Mouse (Mus musculus) heart, embryonic 14.5 days (tissue): Measurements from ENCODE around the gene Clip2. TPM values are rescaled to one million over a fixed set of nuclear protein-coding genes. Genes with fewer than 3 reads are reported as not detected.

Experiments
- ATAC-seq: fragments of 200-750 bp; cut with Nextera tagmentation; 2 replicates; pipeline ENCODE4 v1.8.0; 2017; ENCODE audit warnings: low read depth, moderate TSS enrichment; ENCODE audit not compliant: insufficient number of reproducible peaks, insufficient read depth, low FRiP score
- H3K27ac ChIP-seq, 2 experiments: fragments of 200-500 bp in 1 of 2; fragments of 300-500 bp in 1 of 2; sonication (generic) in 1 of 2; replicated peaks in 1 of 2; 2 replicates each; pipeline ENCODE4 v1.5.1; 2012 to 2014; ENCODE audit warnings: low read depth in 2 of 2, low read length in 2 of 2, control low read depth in 1 of 2, mild to moderate bottlenecking in 1 of 2, mixed read lengths in 1 of 2; ENCODE audit not compliant: control insufficient read depth in 1 of 2, insufficient read depth in 1 of 2
- H3K27me3 ChIP-seq: fragments of 300-500 bp; sonication (generic); 2 replicates; pipeline ENCODE4 v1.6.1; 2014; ENCODE audit warnings: mild to moderate bottlenecking, low read length, control low read depth; ENCODE audit not compliant: control insufficient read depth, insufficient read depth
- H3K36me3 ChIP-seq: fragments of 300-500 bp; sonication (generic); 2 replicates; pipeline ENCODE4 v1.6.1; 2014; ENCODE audit warnings: mild to moderate bottlenecking, control low read depth, low read length, mixed read lengths; ENCODE audit not compliant: control insufficient read depth, insufficient read depth
- H3K4me1 ChIP-seq, 2 experiments: fragments of 200-500 bp in 1 of 2; fragments of 300-500 bp in 1 of 2; sonication (generic) in 1 of 2; 2 replicates each; pipeline ENCODE4 v1.6.1; 2012 to 2014; ENCODE audit warnings: low read length in 2 of 2, control low read depth in 1 of 2, mixed read lengths in 1 of 2; ENCODE audit not compliant: control insufficient read depth in 2 of 2, insufficient read depth in 2 of 2
- H3K4me2 ChIP-seq: fragments of 300-500 bp; sonication (generic); 2 replicates; pipeline ENCODE4 v1.6.1; 2014; ENCODE audit warnings: mild to moderate bottlenecking, low read length
- H3K4me3 ChIP-seq, 2 experiments: fragments of 200-500 bp in 1 of 2; fragments of 300-500 bp in 1 of 2; sonication (generic) in 1 of 2; 2 replicates each; pipeline ENCODE4 v1.5.1; 2012 to 2014; ENCODE audit warnings: low read length in 2 of 2, mild to moderate bottlenecking in 2 of 2, control low read depth in 1 of 2, low read depth in 1 of 2, moderate library complexity in 1 of 2; ENCODE audit not compliant: control insufficient read depth in 1 of 2, insufficient read depth in 1 of 2
- H3K9ac ChIP-seq: fragments of 300-500 bp; sonication (generic); 2 replicates; pipeline ENCODE4 v1.6.1; 2014; ENCODE audit warnings: mild to moderate bottlenecking, low read length
- H3K9me3 ChIP-seq: fragments of 300-500 bp; sonication (generic); 2 replicates; pipeline ENCODE4 v1.6.1; 2016; ENCODE audit warnings: low read length, control low read depth; ENCODE audit not compliant: control insufficient read depth
- WGBS: fragments of 180-500 bp; shearing (Covaris S2); extraction: QIAGEN DNeasy Blood & Tissue Kit; methylation state at CpG from one replicate; pipeline ENCODE4 v1.1.7; 2014; 5-methylcytosine and 5-hydroxymethylcytosine counted together
- polyA plus RNA-seq: library from polyadenylated mRNA; unstranded; fragments of >200 nt; fragmentation: Nextera tagmentation; extraction: Ambion mirVana; gene quantifications from 2 replicates; pipeline ENCODE4 v1.2.1, GENCODE M21; 2014

Clip2 gene
- polyA plus RNA-seq, 1 experiment from 2014 or later = 1.9 TPM

DNA sequence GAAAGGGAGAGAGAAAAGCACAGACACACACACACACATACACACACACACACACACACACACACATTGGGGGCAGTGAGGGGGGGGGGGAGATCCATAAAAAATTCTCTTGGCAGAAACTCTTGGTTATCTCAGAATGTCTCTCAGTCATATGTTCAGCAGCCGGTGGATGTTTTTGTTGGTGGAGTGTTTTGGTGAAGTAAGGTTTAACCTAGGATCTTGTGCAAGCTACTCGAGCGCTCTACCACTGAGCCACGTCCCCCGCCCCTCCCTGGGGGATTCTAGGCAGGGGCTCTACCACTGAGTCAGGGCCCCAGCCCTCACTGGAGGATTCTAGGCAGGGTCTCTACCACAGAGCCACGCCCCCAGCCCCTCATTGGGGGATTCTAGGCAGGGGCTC, 16.2 kb downstream of the Clip2 start:
- ATAC-seq = no peak
- H3K4me2 ChIP-seq = no peak overlapping the region
- H3K36me3 ChIP-seq = peaks cover 17% of the 10 kb centered on the region
- no peak overlapping the region for H3K4me3 ChIP-seq
- peaks cover 8 to 9% of the 10 kb centered on the region in 2 experiments; a peak in 2 of 4 replicates for H3K4me1 ChIP-seq
- no peaks in the 10 kb centered on the region for H3K9me3 ChIP-seq
- no peak overlapping the region for H3K27ac ChIP-seq
- H3K9ac ChIP-seq = no peak overlapping the region
- H3K27me3 ChIP-seq = no peaks in the 10 kb centered on the region
- WGBS = 74% methylated on average over 6 of the region's 6 CpGs

GRCm38 (mm10) chr5:134532417-134532816, 19.8 kb downstream of the Clip2 start:
- Histone ChIP-seq H3K9me3 (no peaks in the 10 kb centered on the region), H3K9ac (no peak overlapping the region), H3K27ac (no peak overlapping the region), H3K4me3 (no peak overlapping the region), H3K27me3 (no peaks in the 10 kb centered on the region), H3K4me1 (peaks cover 2 to 4% of the 10 kb centered on the region in 2 experiments; a peak in 1 of 4 replicates), H3K4me2 (no peak overlapping the region), H3K36me3 (peaks cover 17% of the 10 kb centered on the region)
- 88% methylated on average over 6 of the region's 6 CpGs for WGBS
- no peak for ATAC-seq

DNA sequence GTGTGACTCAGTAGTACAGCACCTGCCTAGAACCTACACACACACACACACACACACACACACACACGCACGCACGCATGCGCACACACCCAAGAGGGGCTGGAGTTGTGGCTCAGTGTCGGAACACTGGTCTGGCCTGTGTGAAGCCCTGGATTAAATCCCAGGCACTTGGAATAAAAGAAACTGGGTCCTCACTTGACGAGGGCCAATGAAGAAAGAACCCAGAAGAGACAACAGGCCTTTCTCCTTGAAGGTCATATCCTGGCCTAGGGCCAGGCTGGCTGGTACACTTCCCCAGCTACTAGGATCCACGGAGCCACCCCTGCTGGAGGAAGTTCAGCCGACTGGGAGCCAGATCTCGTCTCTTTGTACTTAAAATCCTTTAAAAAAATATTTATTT, 20.6 kb downstream of the Clip2 start:
- no peak for ATAC-seq
- Histone ChIP-seq H3K9me3 (no peaks in the 10 kb centered on the region), H3K9ac (no peak overlapping the region), H3K36me3 (peaks cover 17% of the 10 kb centered on the region), H3K4me3 (no peak overlapping the region), H3K27ac (no peak overlapping the region), H3K27me3 (no peaks in the 10 kb centered on the region), H3K4me1 (peaks cover 2 to 4% of the 10 kb centered on the region in 2 experiments; a peak in 1 of 4 replicates), H3K4me2 (no peak overlapping the region)
- WGBS = 83% methylated on average over 9 of the region's 9 CpGs

DNA sequence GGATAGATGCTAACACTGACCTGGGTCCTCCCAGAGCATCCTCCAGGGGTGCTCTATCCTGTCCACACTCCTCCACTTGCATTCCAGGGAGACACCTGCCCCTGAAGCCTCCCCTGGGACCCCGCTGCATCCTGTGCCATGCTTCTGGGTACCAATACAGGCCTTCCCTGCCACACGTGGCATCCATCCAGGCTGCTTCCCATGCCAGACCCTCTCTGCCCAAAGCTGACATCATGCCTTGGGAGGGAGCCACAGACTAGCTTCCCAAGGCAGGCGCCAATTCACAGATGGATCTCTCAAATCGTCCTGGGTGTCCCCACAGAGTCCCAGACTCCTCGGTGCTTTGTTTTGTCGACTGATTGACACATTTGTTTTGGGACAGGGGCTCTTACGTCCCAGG, 21.4 kb downstream of the Clip2 start:
- no peak overlapping the region for H3K4me2 ChIP-seq
- H3K9ac ChIP-seq = no peak overlapping the region
- H3K4me3 ChIP-seq = no peak overlapping the region
- H3K4me1 ChIP-seq = peaks cover 2 to 4% of the 10 kb centered on the region in 2 experiments; a peak in 1 of 4 replicates
- no peaks in the 10 kb centered on the region for H3K9me3 ChIP-seq
- H3K36me3 ChIP-seq = peaks cover 17% of the 10 kb centered on the region
- WGBS = 72% methylated on average over 7 of the region's 7 CpGs
- no peak for ATAC-seq
- H3K27me3 ChIP-seq = no peaks in the 10 kb centered on the region
- H3K27ac ChIP-seq = no peak overlapping the region

DNA sequence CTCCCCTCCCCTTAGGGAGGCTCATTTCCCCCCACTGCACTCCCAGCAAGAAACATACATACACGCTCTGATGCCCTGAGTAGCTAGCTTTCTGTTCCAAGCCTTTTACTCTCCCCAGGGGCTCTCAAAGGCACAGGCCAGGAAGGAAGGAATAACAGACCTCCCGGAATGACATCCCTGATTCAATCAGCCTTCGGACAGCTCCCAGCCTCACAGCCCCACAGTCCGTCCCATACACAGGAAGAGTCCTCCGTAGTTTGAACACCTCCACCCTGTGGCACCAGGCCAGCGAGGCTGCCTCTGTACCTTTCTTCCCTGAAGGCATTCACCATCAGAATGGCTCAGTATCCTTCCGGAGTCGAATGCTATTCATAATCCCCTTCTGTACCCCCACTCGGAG, 23.7 kb downstream of the Clip2 start:
- Histone ChIP-seq H3K4me3 (no peak overlapping the region), H3K36me3 (peaks cover 4% of the 10 kb centered on the region; the same call in 1 of the 2 replicates), H3K9me3 (no peaks in the 10 kb centered on the region), H3K9ac (no peak overlapping the region), H3K27ac (no peak overlapping the region), H3K27me3 (no peaks in the 10 kb centered on the region), H3K4me2 (no peak overlapping the region), H3K4me1 (peaks cover 2 to 4% of the 10 kb centered on the region in 2 experiments; a peak in 1 of 4 replicates)
- no peak for ATAC-seq
- WGBS = 21% methylated on average over 9 of the region's 9 CpGs

DNA sequence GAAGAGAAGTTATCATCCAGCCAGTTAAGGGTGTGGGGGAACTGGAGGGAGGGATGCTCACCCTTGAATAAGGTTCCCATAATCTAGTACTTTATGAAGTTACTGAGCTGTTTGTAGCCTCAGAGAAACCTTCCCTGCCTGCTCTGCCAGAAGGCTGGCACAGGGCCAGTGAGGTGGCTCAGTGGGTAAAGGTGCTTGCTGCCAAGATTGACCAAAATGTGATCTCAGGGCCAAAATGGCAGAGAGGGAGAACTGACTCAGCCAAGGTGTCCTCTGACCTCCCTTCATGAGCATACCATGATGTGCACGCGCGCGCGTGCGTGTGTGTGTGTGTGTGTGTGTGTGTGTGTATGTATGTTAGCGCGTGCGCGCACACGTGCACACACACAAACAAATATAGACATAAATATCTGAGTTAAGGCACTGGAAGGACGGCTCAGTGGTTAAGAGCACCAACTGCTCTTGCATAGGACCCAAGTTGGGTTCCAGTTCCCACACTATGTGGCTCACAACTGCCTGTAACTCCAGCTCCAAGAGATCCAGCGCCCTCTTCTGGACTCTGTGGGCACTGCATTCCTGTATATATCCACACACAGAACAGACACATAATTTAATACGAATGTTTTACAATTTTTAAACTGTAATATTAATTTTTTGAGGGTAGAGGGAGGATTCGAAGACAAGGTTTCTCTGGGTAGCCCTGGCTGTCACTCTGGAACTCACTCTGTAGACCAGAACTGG, 26.1 kb downstream of the Clip2 start:
- no peak overlapping the region for H3K27ac ChIP-seq
- peaks cover 4% of the 10 kb centered on the region in 2 experiments; a peak in 1 of 4 replicates for H3K4me1 ChIP-seq
- ATAC-seq = no peak
- H3K4me2 ChIP-seq = no peak overlapping the region
- no peaks in the 10 kb centered on the region for H3K27me3 ChIP-seq
- WGBS = 90% methylated on average over 15 of the region's 15 CpGs
- H3K9me3 ChIP-seq = no peaks in the 10 kb centered on the region
- no peak overlapping the region for H3K9ac ChIP-seq
- no peak overlapping the region for H3K4me3 ChIP-seq
- peaks cover 13% of the 10 kb centered on the region; the same call in 1 of the 2 replicates for H3K36me3 ChIP-seq

- no peaks in the 10 kb centered on the region for H3K9me3 ChIP-seq
- no peak overlapping the region for H3K4me3 ChIP-seq
- no peaks in the 10 kb centered on the region for H3K27me3 ChIP-seq
- H3K4me1 ChIP-seq = peaks cover 1 to 4% of the 10 kb centered on the region in 2 experiments; a peak in 1 of 4 replicates
- no peak for ATAC-seq
- H3K27ac ChIP-seq = no peak overlapping the region
- no peak overlapping the region for H3K4me2 ChIP-seq
- peaks cover 21% of the 10 kb centered on the region; the same call in 1 of the 2 replicates for H3K36me3 ChIP-seq
- no peak overlapping the region for H3K9ac ChIP-seq
- 75% methylated on average over 5 of the region's 5 CpGs for WGBS
Observed at GRCm38 (mm10) chr5:134523728-134524127, 28.5 kb downstream of the Clip2 start.
